Mouse (Mus musculus) cerebellum, postnatal 36 days (tissue): Measurements from ENCODE around the gene Elovl2.
"Not testable (repeated sequence)": the region's sequence is repeated elsewhere in the genome, so short reads cannot be mapped to it uniquely, and the experiment has no call there.

ENCODE experiments used
- DNase-seq, 2 experiments: peaks; one replicate each; pipeline ENCODE4 v3.0.0; 2021 to 2022; ENCODE audit warnings: mixed read lengths in 2 of 2

Gene Elovl2

DNA sequence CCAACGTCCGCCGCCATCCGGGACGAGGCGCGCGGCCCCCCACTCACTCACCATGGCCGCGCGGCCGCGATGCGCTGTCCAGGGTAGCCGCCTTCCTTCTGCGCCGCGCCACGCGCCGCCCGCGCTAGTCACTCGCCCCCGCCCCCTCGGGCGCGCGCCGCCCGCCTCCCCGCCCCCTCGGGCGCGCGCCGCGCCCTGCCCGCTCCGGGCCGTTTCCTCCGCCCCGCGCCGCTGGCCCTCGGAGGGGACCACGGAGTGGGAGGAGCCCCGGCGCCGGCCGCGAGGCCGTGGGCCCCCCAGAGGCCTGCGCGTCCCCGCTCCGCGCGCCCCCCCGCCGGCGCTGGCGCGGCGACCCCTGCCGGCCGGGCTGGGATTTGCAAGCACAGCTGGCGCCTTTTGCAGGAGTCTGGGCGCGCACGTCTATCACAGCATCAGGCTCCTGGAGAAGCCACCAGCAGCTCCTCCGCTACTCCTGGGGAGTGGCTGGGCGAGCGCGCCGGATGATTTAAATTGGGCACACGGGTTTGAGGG lies at the start of gene Elovl2:
Gene Elovl2 (minus strand): TSS at position 102 of the 531 bp plus-strand sequence.
- peak; percentile 31 to 50 for DNase-seq

DNA sequence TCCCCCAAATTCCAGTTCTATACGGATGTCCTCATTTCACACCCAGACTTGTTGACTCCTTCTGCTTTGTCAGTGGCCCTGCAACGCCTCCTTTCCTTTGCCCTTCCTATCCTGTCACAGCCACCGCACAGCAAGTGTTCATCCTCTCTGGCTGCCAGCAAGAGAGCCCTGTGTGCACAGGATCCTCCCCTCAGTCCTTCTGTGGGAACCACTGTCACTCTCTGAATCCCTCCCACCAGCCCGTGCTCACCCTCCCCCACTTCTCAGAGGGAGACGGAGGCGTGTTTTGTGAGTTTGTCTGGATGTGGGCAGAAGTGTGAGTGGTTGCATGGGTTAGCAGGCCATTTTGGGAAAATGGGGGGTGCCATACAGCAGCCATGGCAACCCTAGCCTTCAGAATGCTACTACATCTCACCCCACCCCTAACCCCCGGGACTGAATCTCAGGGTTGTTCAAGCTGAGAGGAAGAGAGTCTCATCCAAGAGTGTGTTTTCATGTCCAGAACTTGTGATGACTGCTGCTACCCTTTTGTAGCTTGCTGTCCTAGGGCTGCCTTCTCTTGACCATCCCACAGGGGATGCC lies 47.7 kb upstream of the Elovl2 start:
- no peak for DNase-seq

DNA sequence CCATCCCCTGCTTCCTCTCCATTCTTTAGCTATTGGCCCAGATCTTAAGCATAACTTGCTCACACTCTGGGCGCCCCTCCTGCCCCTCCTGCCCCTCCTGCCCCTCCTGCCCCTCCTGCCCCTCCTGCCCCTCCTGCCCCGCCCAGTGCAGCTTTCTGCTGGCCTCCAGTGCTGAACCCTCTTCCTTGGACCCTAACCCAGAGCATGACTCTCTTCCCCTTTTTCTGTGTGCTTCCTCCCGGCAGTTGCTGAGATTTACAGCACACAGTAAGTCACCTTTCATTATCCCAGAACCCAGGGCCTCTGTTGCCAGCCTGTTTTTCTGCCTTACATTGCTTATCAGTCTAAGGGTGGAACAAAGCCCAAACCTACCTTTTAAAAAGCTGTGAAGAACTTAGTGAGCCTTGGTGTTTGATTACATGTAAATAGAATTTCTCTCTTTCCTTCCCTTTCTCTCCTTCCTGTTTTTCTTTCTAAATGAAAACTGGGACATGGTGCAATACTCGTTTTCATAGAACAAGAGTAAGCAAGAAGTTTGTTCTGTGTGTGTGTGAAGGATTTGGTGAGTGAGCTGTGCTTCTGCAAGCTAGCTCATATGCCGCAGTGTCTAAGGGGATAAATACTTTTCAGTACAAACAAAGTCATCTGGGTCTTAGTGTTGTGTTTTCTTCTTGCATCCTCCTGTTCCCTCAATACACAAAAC lies 43.2 kb upstream of the Elovl2 start:
- DNase-seq, result no peak

DNA sequence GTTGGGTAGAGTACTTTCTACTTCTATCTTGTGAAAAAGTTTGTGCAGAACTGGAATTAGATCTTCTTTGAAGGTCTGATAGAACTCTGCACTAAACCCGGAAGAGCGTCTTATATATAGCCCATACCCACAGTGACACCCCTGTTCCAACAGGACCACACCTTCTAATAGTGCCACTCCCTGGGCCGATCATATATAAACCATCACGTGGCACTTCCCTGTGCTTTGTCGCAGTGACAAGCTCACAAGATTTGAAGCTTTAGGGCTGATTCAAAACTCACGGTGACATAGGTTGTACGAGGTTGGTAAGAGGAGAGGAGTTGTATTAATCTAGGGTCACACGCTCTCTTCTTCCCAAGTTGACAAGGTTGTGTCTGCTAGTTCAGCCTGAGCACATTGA lies 41.4 kb upstream of the Elovl2 start:
- not testable (repeated sequence) for DNase-seq

DNA sequence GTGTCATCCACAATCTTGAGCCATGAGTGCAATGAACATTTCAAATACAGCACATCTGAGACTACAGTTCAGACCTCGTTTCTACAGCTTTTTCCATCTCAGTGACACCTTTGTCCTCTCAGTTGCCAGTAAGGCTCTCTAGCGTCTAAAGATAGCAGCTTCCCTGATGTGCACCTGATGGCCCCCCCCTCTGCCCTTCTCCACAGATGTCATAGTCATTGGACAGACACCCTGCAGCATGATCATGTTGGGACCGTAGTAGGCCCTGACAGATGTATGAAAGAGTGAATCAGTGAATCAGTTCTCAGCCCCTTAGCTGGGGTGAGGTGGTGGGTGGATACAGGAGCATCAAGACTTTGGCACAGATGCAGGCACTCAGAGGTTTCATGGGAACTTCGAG lies 37.6 kb upstream of the Elovl2 start:
- DNase-seq, result no peak

DNA sequence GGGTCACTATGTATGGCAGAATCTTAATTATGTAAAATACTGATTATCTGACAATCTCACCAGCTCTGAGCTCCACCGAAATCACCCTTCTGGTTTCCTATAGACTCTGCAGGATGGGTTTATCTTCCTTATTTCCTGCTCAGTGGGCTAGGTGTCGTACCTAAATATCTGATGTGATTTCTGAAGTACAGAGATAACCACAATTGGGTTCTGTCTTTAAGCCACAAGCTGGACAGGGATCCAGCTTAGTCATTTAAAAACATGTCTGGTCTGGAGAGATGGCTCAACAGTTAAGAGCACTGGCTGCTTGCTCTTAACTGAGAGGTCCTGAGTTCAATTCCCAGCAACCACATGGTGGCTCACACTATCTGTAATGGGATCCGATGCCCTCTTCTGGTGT lies 36.8 kb upstream of the Elovl2 start:
- DNase-seq, result no peak

DNA sequence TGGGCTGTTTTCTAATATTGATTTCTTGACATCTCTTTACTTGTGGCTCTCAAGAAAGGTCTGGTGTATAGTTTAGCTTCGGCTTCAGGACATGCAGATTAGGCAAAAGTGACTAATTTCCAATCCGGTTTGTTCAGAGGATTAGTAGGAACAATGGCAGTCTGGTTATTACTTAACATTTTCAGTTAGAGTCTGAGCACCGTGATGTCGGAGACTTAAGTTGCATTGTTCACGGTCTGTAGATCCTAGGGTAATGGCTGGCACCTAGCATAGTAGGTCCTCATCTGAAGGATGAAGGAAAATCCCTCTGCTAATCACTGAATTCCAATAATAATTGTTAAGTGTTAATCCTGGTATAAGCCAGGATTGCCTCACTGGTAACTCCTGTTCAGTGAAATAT lies 35.9 kb upstream of the Elovl2 start:
- DNase-seq, result no peak

DNA sequence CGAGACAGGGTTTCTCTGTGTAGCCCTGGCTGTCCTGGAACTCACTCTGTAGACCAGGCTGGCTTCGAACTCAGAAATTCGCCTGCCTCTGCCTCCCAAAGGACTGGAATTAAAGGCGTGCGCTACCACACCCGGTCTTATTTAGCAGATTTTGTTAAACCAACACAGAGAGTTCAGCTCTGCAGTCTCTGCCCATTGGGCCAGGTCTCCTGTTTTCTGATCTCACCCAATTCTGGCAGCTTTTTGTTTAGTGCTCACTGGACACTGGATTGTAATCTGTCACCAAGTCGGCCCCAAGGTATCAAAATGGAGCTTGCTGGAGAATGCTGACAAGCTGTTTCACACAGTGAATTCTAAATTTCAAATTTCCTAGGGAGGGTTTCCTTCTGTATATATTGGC lies 32.5 kb upstream of the Elovl2 start:
- DNase-seq, result no peak

DNA sequence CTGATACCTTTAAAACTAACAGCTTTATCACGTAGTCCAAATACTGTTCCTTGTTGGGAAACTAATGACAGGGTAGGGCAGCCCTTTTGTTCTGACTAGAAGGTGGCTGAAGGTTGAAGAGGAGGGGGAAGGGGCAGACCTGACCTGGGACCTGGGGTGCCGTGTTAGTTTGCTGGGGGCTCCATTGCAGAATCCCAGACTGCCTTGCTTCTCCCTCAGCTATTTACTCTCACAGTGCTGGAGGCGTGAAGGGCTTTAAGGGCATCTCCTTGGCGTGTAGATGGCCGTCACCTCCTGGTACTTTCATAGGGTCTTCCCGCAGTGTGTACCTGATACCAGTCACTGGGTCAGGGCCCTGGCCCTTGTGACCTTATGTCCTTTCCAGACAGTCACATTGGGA lies 31.9 kb upstream of the Elovl2 start:
- DNase-seq, result no peak

DNA sequence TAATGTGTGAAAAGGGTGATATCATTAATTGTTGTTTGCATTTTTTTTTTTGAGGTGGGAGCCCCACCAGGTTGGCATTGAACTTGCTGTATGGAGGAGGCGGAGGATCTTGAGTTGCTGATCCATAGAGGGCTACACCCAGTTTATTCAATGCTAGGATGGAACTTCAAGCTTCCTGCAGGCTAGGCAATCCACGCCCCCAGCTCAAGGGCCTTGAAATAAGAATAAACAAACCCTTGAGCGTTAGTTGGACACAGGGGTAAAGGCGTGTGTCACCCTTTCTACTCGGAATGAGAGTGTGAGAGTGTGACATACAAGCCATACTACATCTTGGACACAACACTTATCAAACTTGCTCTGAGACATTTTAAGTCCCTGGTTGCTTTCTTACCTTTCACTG lies 31.5 kb upstream of the Elovl2 start:
- no peak for DNase-seq

DNA sequence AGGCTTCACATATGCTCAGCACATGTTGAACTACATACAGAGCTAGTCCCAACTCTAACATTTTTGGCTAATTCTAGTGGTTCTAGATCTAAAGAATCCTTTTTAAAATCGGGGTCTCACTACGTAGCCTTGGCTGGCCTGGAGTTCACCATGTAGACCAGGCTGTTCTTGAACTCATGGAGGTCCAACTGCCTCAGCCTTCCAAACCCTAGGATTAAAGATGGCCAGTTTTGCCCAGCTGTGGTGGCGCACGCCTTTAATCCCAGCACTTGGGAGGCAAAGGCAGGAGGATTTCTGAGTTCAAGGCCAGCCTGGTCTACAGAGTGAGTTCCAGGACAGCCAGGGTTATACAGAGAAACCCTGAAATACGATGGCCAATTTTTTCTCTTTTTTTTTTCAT lies 31.0 kb upstream of the Elovl2 start:
- not testable (repeated sequence) for DNase-seq

DNA sequence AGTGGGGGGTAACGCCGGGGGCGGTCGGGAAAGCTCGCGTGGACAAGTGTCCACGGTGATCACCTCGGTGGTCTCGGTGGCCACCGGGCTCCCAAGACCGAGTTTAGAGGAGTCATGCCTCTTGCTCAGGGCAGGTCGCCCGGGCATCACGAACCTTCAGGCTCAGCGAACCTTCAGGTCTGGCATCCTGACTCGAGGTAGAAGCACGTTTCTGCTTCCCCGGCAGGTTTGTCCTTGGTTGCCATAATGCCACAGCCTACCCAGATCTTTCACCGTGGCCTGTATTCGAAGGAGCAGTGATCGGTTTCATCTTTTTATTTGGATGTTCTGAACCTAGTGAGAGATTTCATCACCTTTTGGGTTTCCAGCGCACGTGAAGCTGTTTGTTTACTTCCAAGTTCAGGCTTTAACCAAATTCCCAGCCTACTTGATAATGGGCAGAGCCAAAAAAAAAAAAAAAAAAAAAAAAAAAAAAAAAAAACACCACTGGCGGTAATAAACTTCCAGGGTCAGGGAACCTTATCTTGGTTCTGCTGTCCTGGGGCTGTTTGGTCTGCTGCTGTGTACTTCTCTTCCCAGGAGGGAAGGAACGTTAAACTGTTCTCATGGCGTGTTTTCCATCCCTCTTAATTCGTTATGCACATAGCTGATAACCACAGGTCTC lies 30.2 kb upstream of the Elovl2 start:
- peak in 1 of 2 experiments; percentile 49 for DNase-seq

DNA sequence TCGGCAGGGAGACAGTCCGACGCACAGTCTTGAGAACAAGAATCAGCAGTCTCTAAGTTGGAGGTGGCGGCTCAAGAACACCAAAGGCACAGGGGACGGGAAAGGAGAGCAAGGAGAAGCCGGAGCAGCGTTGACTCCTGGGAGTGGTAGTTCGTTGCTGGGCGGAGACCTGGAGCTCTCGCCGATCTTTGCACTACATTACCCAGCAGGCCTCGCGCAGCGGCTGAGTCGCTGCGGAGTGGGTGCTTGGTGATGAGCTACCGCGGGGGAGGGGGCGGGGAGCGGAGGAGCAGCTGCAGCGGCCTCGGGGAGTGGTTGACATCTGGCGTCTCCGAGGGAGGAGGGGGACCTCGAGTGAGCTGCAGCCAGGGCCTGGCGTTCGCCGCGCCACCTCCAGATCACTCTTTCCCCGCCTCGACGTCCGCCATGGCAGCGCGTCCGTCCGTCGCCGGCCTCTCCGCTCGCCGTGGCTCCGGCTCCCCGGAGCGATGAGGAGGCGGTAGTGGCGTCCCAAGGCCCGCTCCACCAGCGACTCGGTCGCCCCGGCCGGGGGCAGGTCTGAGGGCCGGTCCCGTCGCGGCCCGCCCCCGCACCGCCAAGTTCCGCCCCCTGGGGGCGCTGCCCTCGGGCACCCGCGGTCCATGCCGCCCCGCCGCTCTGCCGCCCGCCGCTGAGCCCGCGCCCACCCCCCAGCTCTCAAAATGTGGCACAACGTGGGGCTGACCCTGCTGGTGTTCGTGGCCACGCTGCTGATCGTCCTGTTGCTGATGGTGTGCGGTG lies 29.5 kb upstream of the Elovl2 start, which contains the start of gene Smim13:
Gene Smim13 (plus strand): TSS at position 307 of the 780 bp plus-strand sequence.
- peak; percentile 88 to 90 for DNase-seq

DNA sequence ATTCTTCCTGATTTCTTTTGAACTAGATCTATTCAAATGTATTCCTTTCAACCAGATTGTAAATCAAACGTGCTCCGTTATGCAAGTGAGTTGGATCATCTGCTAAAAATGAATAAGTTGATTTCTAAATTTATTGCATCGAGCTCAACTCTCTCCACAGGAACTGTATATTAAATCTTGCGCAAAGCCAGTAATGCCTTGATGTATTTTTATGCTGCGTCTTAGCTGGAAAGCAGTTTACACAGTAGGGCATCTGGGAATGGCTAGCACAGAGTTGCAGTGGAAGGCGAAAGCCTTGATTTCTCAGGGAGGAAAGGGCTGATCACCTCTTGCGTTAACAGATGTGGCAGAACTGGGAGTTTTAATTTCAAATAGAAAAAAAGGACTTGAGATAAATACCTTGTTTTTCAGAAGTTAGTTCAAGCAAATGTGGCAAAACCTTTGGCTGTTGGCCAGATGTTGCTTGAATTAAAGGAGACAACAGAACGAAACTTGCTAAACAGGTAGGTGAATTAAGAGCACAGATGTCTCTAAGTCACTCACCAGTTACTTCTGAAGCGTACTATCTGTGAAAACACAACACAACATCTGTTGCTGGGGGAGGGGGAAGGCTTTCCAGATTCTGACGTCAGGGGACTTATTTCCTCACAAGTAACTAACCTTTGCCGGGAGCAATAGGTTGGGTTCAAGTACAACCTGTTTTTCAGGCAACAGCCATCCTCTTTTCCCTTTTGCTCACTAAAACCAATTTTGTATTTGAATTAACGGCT lies 28.7 kb upstream of the Elovl2 start:
- DNase-seq, result no peak

DNA sequence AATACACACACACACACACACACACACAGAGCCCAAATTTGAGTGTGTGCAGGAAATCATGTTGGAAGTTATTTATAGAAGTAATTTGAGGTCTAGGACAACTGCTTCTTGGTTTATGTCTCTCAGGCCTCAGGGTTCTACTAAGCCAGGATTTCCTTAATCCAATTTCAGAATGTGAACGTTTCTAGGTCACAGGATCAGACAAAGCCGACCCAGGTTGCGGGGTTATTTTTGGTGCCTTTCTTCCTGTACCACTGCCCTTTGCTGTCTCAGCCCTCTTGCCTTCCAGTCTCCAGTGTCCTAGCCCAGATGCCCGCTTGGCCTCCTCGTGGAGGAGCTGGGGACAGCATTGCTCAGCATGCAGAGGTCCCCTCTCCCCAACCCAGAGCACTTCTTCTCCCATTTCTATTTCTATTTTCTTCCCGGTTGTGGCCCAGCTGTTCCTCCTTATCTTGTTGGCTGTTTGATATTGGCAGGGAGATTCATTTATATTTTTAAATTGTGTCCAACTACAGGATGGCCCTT lies 24.2 kb upstream of the Elovl2 start:
- no peak for DNase-seq

DNA sequence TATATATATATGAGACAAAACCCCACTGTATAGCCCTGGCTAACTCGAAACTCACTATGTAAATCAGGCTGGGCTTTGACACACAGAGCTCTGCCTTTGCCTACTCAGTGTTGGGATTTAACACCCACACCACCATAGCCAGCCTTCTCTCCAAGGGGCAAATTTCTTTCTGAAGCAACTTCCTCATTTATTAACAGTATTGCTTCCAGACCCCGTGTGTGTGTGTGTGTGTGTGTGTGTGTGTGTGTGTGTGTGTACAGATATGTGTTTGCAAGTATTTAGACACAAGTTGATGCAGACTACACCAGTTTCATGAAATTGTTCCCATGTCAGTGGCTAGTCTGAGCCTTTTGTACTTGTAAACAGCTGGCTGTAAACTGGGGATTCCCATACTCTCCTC lies 21.4 kb upstream of the Elovl2 start:
- DNase-seq, result no peak

DNA sequence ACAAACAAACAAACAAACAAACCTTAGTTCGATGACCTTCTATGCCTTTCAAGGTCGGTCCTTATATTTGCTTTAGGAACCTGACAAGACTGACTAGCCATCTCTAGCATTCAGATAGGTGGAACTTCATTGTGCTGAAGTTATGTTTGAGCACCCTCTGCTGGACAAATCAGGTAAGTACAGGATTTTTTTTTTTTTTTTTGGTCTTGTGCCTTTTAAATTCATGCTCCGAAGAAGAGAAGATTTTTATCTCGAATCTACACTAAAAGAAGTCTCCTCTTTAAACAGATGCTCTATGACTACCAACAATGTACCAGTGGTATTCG lies 18.6 kb upstream of the Elovl2 start:
- no peak for DNase-seq

DNA sequence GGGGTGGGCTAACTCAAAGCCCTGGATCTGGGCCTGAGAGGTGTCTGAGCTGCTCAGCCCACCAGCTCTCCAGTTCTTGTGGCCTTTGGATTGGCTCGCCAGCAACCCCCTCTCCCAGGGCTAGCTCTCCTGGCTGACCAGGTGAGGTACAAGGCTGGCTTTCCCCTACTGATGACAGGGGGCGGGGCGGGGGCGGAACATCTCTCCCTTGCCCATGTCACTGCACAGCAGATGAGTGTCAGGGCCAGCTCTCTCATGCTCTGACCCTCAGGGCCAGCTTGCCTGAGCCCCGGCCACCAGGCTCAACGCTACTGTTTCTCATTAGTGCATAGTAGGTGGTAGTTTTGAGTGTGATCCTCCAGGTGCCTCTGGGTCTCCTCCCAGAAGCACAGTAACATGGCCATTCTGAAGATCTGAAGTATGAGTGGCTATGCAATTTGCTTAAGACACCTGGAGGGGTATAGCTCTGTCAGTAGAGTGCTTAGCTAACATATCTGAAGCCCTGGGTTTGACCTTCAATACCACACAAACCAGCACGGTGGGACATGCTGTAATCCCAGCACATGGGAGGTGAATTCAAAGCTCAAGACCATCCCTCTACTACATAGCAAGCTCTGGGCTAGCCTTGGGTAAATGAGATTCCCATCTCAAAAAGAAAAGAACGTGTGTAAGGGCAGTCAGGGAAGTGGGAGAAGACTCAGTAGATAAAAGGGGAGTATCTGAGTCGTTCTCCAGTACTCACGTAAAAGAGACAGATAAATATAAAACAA lies 18.0 kb upstream of the Elovl2 start:
- no peak for DNase-seq

DNA sequence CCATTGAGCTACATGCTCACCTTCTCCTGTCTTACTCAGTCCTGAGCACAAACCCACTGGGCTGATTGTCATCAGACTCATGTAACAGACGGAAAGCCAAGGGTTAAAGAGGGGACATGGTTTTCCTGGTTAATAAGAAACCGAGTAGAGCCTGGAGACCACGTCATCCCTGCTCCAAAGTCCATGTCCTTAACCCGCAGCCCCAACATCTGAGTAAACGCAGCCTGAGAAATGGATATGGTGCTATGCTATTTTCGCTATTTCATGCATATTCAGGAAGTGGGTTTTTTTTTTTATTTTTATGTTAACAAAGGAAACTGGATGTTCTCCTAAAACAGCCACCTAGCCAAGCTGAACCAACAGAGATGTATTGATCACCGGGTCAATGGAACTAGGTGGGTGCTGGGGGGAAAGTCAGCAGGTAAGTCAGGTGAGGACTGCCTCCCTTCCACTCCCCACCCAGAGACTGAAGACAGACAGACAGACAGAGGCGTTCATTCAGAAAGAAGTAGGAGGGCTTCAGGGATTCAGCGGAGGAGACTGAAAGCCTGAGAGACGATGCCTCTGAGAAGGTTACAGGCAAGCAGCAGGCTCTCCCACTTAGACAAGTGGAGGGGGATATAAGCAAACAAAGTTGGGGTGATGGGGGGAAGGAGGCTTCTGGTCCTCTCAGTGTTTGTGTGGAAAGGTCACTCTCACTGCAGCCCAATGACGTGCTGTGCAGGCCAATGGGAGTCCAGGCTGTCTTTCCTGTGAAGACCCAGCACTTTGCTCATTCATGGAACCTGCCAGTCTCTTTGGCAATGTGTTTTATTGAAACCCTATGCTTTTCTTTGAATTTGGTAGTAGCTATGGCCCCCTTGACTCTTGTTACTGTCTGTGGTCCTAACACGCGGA lies 15.9 kb upstream of the Elovl2 start:
- no peak for DNase-seq

DNA sequence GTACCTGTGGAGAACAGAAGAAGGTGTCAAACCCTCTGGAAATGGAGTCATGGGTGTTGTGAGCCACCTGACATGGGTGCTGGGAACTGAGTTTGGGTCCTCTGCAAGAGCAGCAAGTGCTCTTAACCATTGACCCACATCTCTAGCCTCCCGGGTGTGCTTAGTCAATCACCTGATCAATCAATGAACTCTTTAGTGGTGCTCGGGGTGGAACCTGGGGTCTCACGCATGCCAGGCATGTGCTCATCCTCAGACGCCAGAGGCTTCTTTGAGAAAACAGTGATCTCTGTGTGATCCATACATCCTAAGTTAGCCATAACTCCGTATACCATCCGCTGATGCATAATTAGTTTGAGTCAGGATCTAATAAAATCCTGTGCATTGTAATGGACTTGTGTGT lies 15.0 kb upstream of the Elovl2 start:
- no peak for DNase-seq
